Mouse (Mus musculus): ENCODE measurements at regions not wholly inside any gene's neighbourhood (a gene's known extent, or its start where the extent isn't known, plus 50 kb on each side); places are given as distances from the start of the nearest gene placed in this dataset.

DNA sequence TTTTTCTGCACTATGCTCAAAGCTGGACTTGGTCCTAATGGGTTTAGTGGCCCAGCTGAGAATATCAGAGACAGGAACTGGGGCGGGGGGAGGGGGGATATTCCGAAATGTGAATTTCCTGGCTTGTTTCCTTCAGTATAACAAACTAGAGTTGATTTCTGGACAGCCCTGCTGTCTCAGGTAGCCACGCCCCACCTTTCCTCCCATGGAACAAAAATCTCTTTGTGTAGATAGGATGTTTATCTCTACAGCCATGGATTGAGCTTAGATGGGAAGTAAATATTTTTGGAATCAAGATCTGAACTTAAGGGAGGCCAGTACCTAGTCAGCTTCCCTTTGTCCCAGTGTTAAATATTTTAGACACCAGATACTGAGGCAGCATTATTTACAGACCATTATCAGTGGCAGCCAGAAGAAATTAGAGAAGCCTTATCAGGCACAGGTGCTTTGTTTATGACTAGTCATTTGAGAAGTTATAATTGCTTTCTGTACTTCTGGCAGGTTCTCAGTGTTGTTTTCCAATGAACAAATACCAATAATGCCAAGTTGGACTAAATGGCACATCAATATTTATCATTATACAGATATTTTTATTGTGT is 84.7 kb upstream of the A1bg start:
- DNase-seq (ENCODE audit: low spot score): no peak

DNA sequence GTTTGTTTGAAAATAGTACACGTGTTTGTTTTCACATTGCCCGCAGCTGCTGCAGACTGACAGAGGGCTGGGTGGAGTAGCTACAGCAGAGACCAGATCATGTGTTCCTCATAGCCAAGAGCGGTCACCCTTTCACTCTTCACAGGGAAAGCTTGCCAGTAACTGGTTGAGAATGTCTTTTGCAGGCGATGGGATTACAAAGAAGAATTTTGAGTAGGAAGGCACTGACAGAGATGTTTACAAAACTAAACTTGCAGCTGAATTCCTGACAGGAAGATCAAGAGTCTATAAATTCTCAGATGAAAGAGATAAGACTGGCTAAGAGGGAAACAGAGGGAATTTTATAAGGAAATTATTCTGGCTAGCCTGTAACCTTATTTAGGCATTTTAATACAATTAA is 83.8 kb upstream of the A1bg start:
- no peak for DNase-seq (ENCODE audit: low spot score)

DNA sequence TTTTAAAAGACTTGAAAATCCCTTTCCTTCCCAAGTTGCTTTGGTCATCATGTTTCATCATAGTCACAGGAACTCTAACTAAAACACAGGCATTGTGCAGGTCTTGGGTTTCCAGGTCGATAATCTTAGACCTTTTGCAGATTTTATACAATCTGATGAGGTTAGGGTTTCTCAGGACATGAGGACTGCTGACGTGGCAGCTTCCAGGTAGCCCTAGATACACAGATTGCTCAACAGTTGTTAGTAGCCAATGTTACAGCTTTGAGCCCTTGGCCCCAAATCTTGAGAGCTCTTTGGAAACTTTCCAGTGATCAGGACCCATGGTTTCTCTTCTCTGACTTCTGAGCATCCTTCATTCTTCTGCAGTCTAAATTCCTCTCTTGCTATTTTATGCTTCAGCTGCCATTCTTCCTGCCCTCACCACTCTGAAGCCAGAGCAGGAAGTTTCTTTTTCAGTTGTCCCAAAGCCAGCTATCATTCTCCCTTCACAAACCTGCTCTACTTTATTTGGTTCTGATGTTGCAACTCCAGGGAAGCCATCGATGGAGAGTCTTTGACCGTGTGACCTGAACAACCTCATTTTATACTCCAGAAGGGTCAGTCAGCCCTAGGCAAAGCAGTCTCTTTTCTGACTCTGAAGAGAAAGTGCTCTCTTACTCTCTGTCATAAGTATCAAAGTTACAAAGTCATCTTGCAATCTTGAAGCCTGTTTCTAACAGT is 71.3 kb upstream of the A1bg start:
- no peak for DNase-seq (ENCODE audit: low spot score)

DNA sequence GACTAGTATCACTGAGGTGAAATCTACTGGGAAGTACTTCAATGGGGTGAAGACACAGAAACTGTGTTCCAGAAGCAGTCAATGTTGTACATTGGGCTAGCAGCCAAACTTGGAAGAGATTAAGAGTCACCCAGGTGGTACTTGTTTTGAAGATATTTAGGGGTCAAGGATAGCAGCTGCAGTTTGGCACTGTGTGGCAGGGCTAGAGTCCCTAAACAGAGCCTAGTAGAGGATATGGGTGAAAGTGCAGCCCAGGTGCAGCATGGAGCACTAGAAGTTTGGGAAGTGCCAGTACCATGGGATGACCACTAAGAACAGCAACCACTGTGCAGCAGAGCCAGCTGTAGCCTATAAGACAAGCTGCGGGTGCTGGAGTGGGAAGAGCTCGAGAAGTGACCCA is 70.6 kb upstream of the A1bg start:
- DNase-seq (ENCODE audit: low spot score): no peak

DNA sequence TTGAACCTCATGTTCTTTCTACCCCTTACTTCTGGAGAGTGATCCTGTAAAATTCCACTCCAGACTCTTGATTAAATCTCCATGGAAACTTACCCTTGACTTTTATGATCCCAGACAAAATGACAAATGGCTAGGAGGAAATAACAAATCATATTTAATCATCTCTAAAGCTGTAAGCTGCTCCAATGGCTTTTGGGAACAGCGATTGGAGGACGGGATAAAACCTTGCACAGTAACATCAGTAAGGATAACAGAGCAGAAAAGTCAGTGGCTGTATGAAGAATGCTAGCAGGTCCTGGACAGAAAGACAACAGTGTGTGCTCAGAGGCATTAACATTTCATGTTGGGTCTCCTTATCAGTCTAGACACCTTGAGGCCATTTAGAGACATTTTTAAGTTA is 59.8 kb upstream of the A1bg start:
- DNase-seq (ENCODE audit: low spot score): no peak
